Mouse (Mus musculus): ENCODE results near the gene Gm11985.
A peak's percentile ranks its signal among the peaks of the same experiment; 100 is the strongest.

The Gm11985 gene

GRCm38 (mm10) chr11:7156427-7156826 lies 31.9 kb downstream of the Gm11985 start:
- DNase-seq (ENCODE audit: low read depth, low spot score), result no peak

GRCm38 (mm10) chr11:7153081-7153480 lies 35.3 kb downstream of the Gm11985 start:
- DNase-seq (ENCODE audit: low read depth, low spot score), result no peak

DNA sequence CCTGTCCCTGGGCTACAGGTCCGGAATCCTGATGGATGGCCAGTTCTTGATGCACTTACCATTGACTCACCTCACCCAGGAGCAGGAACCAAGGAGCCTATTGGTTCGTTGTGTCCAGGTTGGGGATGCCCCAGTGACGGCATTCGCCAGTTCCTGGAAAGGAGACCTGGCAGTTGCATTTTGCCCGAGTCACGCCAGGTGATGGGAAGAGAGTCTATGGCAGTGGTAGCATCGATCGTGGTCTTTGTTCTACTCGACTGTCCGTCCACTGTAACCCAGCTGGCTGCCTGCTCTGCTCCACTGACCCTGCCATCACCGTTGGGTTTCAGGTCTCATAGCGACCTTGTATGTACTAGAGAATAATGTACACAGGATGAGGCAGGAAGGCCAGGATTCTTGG lies 36.0 kb downstream of the Gm11985 start:
- DNase-seq (ENCODE audit: low read depth, low spot score), result no peak

- DNase-seq (ENCODE audit: low read depth, low spot score), result no peak
Observed at GRCm38 (mm10) chr11:7150511-7150910, 37.9 kb downstream of the Gm11985 start.

GRCm38 (mm10) chr11:7149471-7149870 lies 38.9 kb downstream of the Gm11985 start:
- DNase-seq (ENCODE audit: low read depth, low spot score), result no peak

DNA sequence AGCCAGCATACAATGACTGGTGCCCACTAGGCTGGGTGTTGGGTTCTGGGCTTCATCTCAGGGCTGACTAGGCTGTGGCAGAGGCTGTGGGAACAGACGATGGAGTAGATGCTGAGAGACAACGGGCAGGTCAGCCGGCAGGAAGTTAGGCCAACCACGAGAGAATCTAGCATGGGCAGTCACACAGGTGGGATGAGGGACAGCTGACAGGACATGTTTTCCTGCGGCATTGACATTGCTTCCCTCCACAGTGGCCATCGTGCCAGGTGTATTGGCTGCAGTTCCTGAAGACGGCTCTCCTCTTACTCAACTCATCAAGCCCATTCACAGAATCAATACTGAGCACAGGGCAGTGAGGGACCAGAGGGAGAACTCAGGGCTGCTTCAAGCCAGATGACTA lies 40.4 kb downstream of the Gm11985 start:
- DNase-seq (ENCODE audit: low read depth, low spot score), result no peak

GRCm38 (mm10) chr11:7147536-7147935 lies 40.8 kb downstream of the Gm11985 start:
- no peak for DNase-seq (ENCODE audit: low read depth, low spot score)

DNA sequence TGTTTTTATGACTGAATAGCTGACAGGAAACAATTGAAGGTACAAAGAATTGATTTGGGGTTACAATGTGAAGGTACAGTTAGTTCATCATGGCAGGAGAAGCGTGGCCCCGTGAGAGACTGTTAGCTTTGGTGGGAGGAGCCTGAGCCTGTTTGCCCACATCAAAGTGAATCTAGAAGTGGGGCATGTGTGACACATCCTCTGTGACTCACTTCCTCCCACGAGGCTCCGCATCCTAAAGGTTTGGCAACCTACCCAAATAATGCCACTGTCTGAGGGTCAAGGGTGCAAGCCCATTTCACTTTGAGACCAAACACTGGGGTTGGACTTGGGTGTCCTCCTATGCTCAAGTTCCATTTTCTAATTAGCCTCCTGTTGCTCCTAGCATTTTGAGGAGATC lies 43.1 kb downstream of the Gm11985 start:
- DNase-seq (ENCODE audit: low read depth, low spot score), result peak; percentile 85

DNA sequence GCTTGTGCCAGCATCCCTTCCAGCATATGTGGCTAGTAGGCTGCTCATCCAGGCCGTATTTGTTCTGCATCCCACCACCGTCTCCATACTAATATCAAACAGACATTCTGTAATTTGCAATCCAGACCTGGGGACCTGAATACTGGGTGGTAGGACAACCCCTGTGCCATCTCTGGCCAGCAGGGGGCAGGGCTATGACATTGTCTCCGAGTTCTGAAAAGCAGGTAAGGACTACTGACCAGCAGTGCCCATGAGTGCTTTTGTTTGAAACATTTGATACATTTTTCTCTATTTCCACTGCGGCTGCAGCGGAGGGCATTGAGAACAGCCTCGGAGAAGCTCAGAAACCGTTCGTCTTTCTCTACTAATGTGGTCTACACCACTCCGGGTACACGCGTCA lies 44.0 kb downstream of the Gm11985 start:
- peak; percentile 52 for DNase-seq (ENCODE audit: low read depth, low spot score)

DNA sequence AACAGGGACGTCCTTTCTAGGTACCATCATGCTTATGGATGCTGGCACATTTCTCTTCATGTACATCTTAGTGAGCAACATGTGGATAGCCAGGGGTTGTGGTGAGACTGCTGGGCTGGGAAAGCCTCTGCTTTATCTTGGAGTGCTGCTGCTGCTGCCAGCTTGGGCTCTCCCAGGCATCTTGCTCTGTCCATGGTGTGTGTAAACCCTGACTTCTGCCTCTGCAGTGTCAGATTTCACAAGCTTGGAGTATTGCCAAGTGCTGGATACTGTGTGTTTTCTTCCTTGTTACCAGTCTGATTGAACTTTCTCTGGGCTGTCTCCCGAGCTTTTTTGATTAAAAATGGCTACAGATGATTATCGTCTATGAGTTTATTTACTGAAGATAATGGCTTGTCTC lies 45.6 kb downstream of the Gm11985 start:
- DNase-seq (ENCODE audit: low read depth, low spot score), result no peak

DNA sequence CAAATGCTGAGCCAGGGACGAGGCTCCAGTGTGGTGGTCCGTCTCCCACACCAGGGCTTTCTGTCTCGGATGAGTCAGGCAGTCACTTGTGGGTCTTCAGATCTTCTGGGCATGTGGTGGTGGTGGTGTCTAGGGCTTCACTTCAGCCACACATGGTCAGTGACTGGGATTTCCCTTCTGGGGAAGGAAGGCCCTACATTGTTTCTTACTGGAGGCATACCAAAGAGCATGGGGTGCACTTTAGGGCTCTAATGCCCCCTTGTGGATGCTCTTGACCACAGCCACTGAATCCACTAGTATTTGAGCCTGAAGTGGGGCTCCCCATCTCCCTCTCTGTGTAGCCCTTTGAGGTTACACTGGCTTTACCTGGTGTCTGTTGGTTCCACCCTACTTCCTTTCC lies 47.9 kb downstream of the Gm11985 start:
- peak; percentile 54 for DNase-seq (ENCODE audit: low read depth, low spot score)

GRCm38 (mm10) chr11:7138370-7138769 lies 50.0 kb downstream of the Gm11985 start:
- no peak for DNase-seq (ENCODE audit: low read depth, low spot score)

- no peak for DNase-seq (ENCODE audit: low read depth, low spot score)
Observed at GRCm38 (mm10) chr11:7136246-7136855, 52.0 kb downstream of the Gm11985 start.

DNA sequence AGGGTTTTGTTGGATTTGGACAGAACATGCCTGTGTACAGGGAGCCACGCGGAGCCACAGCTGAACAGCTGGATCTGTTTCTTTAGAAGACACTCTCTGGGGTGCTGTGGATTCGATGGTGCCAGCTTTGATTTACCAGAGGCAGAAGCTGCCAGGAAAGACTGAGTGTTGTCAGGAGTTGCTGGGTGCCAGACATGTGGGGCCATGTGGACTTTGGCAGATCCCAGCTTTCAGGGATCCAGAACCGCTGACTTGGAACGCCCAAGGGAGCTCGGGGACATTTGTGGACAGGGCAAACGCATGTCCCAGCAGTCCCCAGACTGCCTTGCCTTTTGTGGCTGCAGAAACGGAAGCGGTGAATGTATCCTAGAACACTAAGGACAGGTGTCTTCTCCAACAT lies 52.6 kb downstream of the Gm11985 start:
- no peak for DNase-seq (ENCODE audit: low read depth, low spot score)

DNA sequence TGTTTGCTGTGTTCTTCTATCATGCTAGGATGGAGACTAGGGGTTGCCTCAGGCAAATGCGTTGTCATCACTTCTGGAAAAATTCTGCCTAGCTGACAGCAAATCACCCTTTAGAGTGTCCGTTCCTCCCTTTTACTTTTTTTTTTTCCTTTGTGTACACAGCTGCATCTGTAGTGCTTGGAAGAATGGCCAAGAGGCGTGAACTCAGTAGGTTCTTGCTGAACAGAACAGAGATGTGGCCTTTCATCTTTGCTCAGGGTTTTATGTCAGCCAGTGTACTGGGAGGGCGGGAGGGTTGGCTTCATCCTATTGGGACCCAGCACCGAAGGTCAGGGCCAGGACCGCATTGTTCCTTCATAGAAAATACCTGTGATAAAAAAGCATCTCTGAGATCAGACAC lies 53.1 kb downstream of the Gm11985 start:
- no peak for DNase-seq (ENCODE audit: low read depth, low spot score)

DNA sequence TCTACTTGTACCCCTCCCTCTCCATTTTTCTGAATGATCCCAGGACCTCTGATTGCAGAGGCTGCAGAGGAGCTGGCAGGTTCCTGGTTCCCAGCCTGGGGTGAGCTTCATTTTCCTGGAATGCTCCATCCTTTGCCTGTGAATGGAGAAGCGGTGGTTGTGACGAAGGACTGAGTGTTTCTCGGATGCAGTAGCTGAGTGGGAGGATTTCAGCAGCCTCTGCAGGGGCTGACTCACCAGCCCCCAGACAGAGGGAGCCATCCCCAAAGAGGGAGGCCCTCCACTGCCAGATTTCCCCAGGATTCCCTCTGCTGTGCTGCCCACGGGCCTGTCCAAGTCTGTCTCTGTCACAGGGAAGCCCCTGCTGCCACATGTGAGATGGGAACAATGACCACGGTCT lies 54.0 kb downstream of the Gm11985 start:
- DNase-seq (ENCODE audit: low read depth, low spot score), result no peak

- no peak for DNase-seq (ENCODE audit: low read depth, low spot score)
Observed at GRCm38 (mm10) chr11:7133736-7134135, 54.6 kb downstream of the Gm11985 start.
